Mouse (Mus musculus) stomach, postnatal 0 days (tissue): Measurements from ENCODE around the gene Cnih1. TPM values are rescaled to one million over a fixed set of nuclear protein-coding genes. Genes with fewer than 3 reads are reported as not detected.

ENCODE experiments used
- ATAC-seq: fragments of 200-750 bp; cut with Nextera tagmentation; 2 replicates; pipeline ENCODE4 v1.8.0; 2017; ENCODE audit not compliant: low FRiP score, low TSS enrichment
- DNase-seq: peaks from one replicate; pipeline ENCODE4 v3.0.0-alpha.2; 2016; ENCODE audit warnings: low spot score
- H3K27ac ChIP-seq: fragments of 300-500 bp; sonication (generic); replicated peaks from 2 replicates; pipeline ENCODE4 v1.5.1; 2014; ENCODE audit warnings: mild to moderate bottlenecking, control low read depth
- H3K27me3 ChIP-seq: fragments of 300-500 bp; sonication (generic); 2 replicates; pipeline ENCODE4 v1.6.1; 2014; ENCODE audit warnings: low read length; ENCODE audit not compliant: control insufficient read depth, insufficient read depth
- H3K36me3 ChIP-seq: fragments of 300-500 bp; sonication (generic); 2 replicates; pipeline ENCODE4 v1.6.1; 2014; ENCODE audit warnings: low read length, mixed read lengths; ENCODE audit not compliant: control insufficient read depth, insufficient read depth
- H3K4me1 ChIP-seq: fragments of 300-500 bp; sonication (generic); replicated peaks from 2 replicates; pipeline ENCODE4 v1.6.1; 2014; ENCODE audit warnings: antibody characterized with exemption; ENCODE audit not compliant: control insufficient read depth, insufficient read depth
- H3K4me2 ChIP-seq: fragments of 300-500 bp; sonication (generic); replicated peaks from 2 replicates; pipeline ENCODE4 v1.6.1; 2014; ENCODE audit warnings: low read depth, mild to moderate bottlenecking, control low read depth, moderate library complexity
- H3K4me3 ChIP-seq: fragments of 300-500 bp; sonication (generic); 2 replicates; pipeline ENCODE4 v1.5.1; 2014; ENCODE audit warnings: low read depth, low read length, control low read depth
- H3K9ac ChIP-seq: fragments of 300-500 bp; sonication (generic); 2 replicates; pipeline ENCODE4 v1.6.1; 2014; ENCODE audit warnings: mild to moderate bottlenecking, low read length, control low read depth, mixed read lengths
- H3K9me3 ChIP-seq: fragments of 300-500 bp; sonication (generic); 2 replicates; pipeline ENCODE4 v1.6.1; 2016; ENCODE audit warnings: low read length; ENCODE audit not compliant: control insufficient read depth
- CTCF ChIP-seq: IDR thresholded peaks from 2 replicates; pipeline ENCODE4 v1.5.1; 2016; ENCODE audit warnings: antibody characterized with exemption, low read depth, mild to moderate bottlenecking, moderate library complexity
- EP300 ChIP-seq: optimal IDR thresholded peaks from 2 replicates; pipeline ENCODE3; 2016; ENCODE audit warnings: antibody characterized with exemption
- WGBS: fragments of 180-500 bp; shearing (Covaris S2); extraction: QIAGEN DNeasy Blood & Tissue Kit; methylation state at CpG from one replicate; pipeline ENCODE4 v1.1.7; 2014; 5-methylcytosine and 5-hydroxymethylcytosine counted together
- polyA plus RNA-seq: library from polyadenylated mRNA; unstranded; fragments of >200 nt; fragmentation: Nextera tagmentation; extraction: Ambion mirVana; gene quantifications from 2 replicates; pipeline ENCODE4 v1.2.1, GENCODE M21; 2015

Cnih1 gene
- polyA plus RNA-seq, 1 experiment from 2014 or later: 141 TPM

- DNase-seq: no peak
Observed at GRCm38 (mm10) chr14:46816916-46817622, 28.9 kb upstream of the Cnih1 start.

GRCm38 (mm10) chr14:46815640-46816039 is 27.4 kb upstream of the Cnih1 start:
- no peak for ATAC-seq
- Histone ChIP-seq H3K36me3 (peaks cover 8% of the 10 kb centered on the region; the same call in 1 of the 2 replicates), H3K4me2 (no peak overlapping the region), H3K4me1 (no peaks in the 10 kb centered on the region), H3K9ac (no peak overlapping the region), H3K4me3 (no peak overlapping the region), H3K27me3 (no peaks in the 10 kb centered on the region), H3K9me3 (no peaks in the 10 kb centered on the region), H3K27ac (no peak overlapping the region)
- no peak for DNase-seq
- TF ChIP-seq EP300: no peak
- 92% methylated on average over 6 of the region's 6 CpGs for WGBS

More at GRCm38 (mm10) chr14:46816916-46817622, 28.9 kb upstream of the Cnih1 start:
- H3K4me1 ChIP-seq: 0 out of 2 replicates have a peak, but pooled peaks cover 2% of the 10 kb centered on the region
- no peaks in the 10 kb centered on the region for H3K9me3 ChIP-seq
- no peak overlapping the region for H3K4me2 ChIP-seq
- H3K9ac ChIP-seq: no peak overlapping the region
- H3K36me3 ChIP-seq: peaks cover 5% of the 10 kb centered on the region; the same call in 1 of the 2 replicates
- no peaks in the 10 kb centered on the region for H3K27me3 ChIP-seq
- H3K4me3 ChIP-seq: no peak overlapping the region
- no peak overlapping the region for H3K27ac ChIP-seq
- no peak for TF ChIP-seq EP300
- TF ChIP-seq CTCF: no peak
- WGBS: 88% methylated on average over 8 of the region's 8 CpGs
- no peak for ATAC-seq

GRCm38 (mm10) chr14:46807927-46808326 is 19.7 kb upstream of the Cnih1 start:
- Histone ChIP-seq H3K4me3 (no peak overlapping the region), H3K27ac (no peak overlapping the region), H3K27me3 (no peaks in the 10 kb centered on the region), H3K9ac (no peak overlapping the region), H3K4me1 (no peaks in the 10 kb centered on the region), H3K4me2 (no peak overlapping the region), H3K36me3 (peaks cover 3% of the 10 kb centered on the region; the same call in 1 of the 2 replicates), H3K9me3 (no peaks in the 10 kb centered on the region)
- ATAC-seq: no peak
- WGBS: 64% methylated on average over 3 of the region's 3 CpGs
- no peak for DNase-seq
- no peak for TF ChIP-seq EP300
- TF ChIP-seq CTCF: no peak

- TF ChIP-seq CTCF: no peak
- TF ChIP-seq EP300: no peak
- Histone ChIP-seq H3K4me2 (no peak overlapping the region), H3K9ac (no peak overlapping the region), H3K9me3 (no peaks in the 10 kb centered on the region), H3K27me3 (no peaks in the 10 kb centered on the region), H3K27ac (no peak overlapping the region), H3K4me3 (no peak overlapping the region), H3K4me1 (no peaks in the 10 kb centered on the region), H3K36me3 (peaks cover 3% of the 10 kb centered on the region; the same call in 1 of the 2 replicates)
- no peak for DNase-seq
- 69% methylated on average over 5 of the region's 5 CpGs for WGBS
- ATAC-seq: no peak
Observed at GRCm38 (mm10) chr14:46806186-46806585, 18.0 kb upstream of the Cnih1 start.

GRCm38 (mm10) chr14:46803791-46804190 is 15.6 kb upstream of the Cnih1 start:
- no peak overlapping the region for H3K9ac ChIP-seq
- no peak for ATAC-seq
- H3K4me2 ChIP-seq: no peak overlapping the region
- no peaks in the 10 kb centered on the region for H3K4me1 ChIP-seq
- no peak for DNase-seq
- H3K4me3 ChIP-seq: no peak overlapping the region
- WGBS: 92% methylated on average over 1 of the region's 1 CpGs
- no peaks in the 10 kb centered on the region; the same call in 1 of the 2 replicates for H3K36me3 ChIP-seq
- TF ChIP-seq CTCF (no peak), EP300 (no peak)
- no peaks in the 10 kb centered on the region for H3K9me3 ChIP-seq
- no peak overlapping the region for H3K27ac ChIP-seq
- H3K27me3 ChIP-seq: no peaks in the 10 kb centered on the region

- no peak for ATAC-seq
- WGBS: 77% methylated on average over 4 of the region's 4 CpGs
- TF ChIP-seq EP300: no peak
- no peak for TF ChIP-seq CTCF
Observed at GRCm38 (mm10) chr14:46803259-46803658, 15.0 kb upstream of the Cnih1 start.

More at GRCm38 (mm10) chr14:46803259-46803658, 15.0 kb upstream of the Cnih1 start:
- H3K9ac ChIP-seq: no peak overlapping the region
- no peaks in the 10 kb centered on the region for H3K27me3 ChIP-seq
- H3K36me3 ChIP-seq: no peaks in the 10 kb centered on the region; the same call in 1 of the 2 replicates
- no peaks in the 10 kb centered on the region for H3K9me3 ChIP-seq
- no peak overlapping the region for H3K4me3 ChIP-seq
- no peak for DNase-seq
- no peak overlapping the region for H3K27ac ChIP-seq
- H3K4me2 ChIP-seq: no peak overlapping the region
- H3K4me1 ChIP-seq: no peaks in the 10 kb centered on the region
